Mouse (Mus musculus): ENCODE results near the gene Gm26602. TPM values are rescaled to one million over a fixed set of nuclear protein-coding genes. Genes with fewer than 3 reads are reported as not detected.

Gene Gm26602
- polyA plus RNA-seq (2012) = 2.1 TPM in 1 of 2 replicates, not detected in the other

DNA sequence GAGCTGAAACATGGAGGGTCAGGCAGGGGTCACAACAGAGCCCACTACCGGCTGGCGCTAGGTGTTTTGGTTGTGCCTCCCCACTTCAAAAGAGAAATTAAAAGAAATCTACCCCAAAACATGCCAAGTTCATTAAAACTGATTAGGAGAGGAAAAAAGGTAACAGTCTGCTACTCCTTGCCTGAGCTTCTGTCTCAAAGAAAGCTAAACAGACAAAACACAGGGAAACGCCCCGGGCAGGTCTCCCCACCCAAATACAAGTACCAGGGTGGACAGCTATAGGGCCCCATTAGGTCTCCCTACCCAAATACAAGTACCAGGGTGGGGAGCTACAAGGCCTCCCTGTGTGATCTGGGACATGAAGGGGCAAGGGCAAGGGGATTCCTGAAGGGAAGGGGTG, at the start of gene Gm26602:
TSS of gene Gm26602 (plus strand) at position 301 of the 400 bp plus-strand sequence.

DNA sequence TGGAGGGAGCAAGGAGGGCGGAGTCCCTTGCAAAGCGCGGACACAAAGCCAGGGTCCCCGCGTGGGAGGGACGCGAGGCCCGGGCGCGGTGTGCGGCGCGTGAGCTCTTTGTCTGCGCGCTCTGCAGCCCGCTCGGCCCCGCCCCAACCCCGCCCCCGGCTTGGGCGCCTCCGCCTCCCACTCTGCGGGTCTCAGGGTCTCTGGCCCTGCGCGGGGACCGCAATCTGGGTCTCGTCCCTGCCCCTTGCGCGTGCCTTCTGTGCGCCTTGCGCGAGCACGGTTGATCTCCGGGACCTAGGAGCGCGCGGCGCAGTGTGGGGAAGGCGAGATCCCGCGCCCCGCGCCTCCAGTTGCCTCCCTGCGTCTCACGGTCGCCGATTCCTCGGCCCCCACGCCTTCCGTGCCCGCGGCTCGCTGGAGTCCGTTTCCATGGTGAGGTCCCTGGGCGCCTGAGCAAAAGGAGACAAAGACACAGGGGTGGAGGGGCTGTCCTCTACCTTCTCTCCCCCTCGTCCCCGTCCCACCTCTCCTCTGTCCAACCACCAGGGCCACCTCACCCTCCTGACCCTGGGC, 36.3 kb upstream of the Gm26602 start, which contains the start of the genes Prtn3 and Plppr3:
TSS of gene Prtn3 (plus strand) at position 187 of the 573 bp plus-strand sequence.
TSS of gene Plppr3 (minus strand) at position 345 of the 573 bp plus-strand sequence.

GRCm38 (mm10) chr10:79886054-79886453, 24.6 kb upstream of the Gm26602 start, which contains the start of gene Elane:
Gene Elane, plus strand, starts transcription at chr10:79886247.

GRCm38 (mm10) chr10:79890670-79891069, 20.0 kb upstream of the Gm26602 start, which contains the start of gene Cfd:
Gene Cfd, plus strand, starts transcription at chr10:79890853.

DNA sequence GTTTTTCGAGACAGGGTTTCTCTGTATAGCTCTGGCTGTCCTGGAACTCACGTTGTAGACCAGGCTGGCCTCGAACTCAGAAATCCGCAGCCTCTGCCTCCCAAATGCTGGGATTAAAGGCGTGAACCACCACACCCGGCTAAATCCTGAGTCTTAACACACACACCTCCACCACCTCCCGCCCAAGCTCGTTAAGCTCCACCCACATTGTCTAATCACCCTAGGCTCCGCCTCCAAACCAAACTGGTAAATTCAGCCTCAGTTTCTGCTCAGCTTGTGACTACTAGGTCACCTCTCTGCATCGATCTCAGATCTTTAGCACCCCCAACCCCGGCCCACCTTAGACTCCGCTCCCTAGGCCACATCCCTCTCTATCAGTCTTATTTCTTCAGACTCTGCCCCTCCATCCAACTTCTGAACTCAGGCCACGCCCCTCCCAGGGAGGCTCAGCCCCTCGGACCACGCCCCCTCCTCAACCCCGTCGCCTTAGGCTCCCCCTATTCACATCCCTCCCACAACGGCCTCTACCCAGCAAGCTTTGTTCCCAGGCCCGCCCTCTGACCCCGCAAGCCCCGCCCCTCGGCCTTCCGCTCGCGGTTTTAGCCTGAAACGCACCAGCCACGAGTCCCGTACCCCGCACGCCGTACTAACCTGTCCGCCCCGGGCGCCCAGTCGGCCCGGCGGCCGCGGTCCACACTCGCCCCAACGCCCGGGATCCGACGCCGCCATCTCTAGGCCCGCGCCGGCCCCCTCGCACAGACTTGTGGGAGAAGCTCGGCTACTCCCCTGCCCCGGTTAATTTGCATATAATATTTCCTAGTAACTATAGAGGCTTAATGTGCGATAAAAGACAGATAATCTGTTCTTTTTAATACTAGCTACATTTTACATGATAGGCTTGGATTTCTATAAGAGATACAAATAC, 2.2 kb upstream of the Gm26602 start, which contains the start of gene Med16:
TSS of gene Med16 (minus strand) at position 757 of the 925 bp plus-strand sequence.

DNA sequence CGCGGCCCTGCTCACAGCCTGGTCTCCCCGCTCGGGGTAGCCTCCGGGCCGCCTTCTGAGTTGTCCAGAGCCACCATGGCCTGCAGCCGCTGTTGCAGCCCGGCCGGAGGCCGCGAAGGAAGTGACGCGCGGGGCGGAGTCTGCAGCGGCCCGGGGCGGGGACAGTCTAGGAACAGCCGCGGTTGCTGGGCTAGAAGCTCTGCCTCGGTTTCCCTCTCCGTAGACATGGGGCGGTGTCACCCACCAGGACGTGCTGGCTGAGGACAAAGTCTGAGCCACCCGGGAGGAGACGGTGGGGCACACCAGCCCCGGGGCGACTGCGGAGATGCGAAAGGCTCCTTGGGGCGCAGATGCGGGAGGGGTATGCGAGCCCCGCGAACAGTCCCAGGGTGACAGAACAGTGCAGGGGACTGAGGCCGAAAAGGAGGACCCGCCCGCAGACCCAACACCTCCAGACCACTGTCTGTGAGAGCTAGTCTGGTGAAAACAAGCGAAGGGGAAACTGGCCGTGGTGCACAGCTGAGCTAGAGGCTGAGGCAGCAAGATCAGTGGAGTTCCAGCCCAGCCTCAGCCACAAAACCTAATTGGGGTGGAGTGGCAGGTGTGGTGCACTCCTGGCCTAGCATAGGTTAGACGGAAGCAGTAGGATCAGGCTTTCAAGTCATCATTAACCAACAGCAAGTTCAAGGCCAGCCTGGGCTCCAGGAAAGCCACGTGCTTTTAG, 6.3 kb downstream of the Gm26602 start, which contains the start of gene Kiss1r:
TSS of gene Kiss1r (plus strand) at position 164 of the 724 bp plus-strand sequence.

GRCm38 (mm10) chr10:79920958-79921535, 10.4 kb downstream of the Gm26602 start, which contains the start of gene R3hdm4:
Gene R3hdm4, minus strand, starts transcription at chr10:79921208.

DNA sequence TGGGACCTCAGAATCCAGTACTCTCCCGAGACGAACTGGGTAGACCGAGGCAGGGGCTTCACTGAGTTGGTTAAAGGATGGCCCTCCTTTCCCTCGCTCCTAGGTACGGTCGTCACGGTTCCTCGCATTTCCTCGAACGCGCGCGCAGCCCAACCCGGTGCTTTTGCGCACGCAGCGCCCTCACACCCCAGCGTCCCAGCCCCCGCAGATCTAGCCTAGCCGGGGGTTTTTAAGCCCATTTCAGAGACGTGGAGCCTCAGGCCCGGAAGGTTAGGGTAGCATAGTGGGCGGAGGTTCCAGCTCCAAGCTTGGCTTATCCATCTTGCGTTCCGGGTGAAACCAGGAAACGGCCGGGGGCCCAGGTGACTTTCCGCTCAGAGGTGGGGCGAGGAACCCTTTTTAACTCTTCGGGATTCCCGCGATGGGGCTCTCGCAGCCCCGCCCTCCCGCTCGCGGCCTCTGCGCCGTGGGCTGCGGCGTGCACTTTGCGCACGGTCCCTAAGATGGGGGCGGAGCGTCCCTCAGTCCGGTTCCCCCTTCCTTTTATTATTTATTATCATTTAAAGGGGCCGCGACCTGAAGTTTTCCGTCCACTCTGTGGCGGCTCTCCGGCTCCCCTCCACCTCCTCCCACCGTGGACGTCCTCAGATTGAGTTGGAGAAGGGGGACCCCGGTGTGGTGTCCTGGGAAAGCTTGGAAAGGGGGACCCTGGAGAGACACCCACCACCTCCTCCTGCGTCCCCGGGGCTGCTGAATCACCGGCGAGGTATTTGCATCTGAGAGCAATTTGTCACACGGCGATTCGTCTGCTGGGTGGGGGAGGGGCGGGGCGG, 16.1 kb downstream of the Gm26602 start, which contains the start of gene Arid3a:
TSS of gene Arid3a (plus strand) at position 553 of the 833 bp plus-strand sequence.

DNA sequence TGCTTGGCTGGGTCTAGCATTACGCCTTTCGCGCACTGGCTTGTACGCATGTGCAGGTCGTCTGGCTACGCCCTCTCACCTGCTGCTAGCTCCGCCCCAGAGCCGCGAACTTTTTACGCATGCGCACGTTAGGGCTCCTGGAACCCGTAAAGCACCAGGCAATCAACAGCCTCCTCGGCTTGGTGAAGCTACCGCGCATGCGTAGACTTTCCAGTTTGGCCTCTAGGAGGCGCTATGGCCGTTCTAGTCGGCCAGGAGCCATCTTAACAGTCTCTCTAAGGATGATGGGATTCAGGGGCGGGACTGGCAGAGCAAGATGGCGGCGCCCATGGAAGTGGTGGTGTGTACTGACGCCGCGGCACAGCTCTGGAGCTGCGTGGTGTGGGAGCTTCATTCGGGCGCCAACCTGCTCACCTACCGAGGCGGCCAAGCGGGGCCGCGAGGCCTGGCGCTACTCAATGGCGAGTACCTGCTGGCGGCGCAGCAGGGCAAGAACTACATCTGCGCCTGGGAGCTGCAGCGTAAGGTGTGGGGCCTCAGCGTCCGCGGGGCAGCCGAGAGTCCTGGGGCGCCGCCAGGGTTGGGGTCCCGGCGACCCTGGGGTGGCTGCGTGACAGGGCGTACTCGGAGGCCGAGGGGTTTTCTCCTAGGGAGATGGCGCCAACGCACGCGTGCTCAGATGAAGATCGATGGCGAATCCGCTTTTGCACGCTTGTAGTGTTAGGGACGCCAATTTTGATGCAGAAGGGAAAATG, 49.4 kb downstream of the Gm26602 start, which contains the start of gene Wdr18:
TSS of gene Wdr18 (plus strand) at position 306 of the 755 bp plus-strand sequence.

Other genes starting within 250 kb of the Gm26602 start
- 0.12 and 0.15 TPM in 2 replicates for gene Madcam1, start 246.3 kb upstream of the Gm26602 start, polyA plus RNA-seq (2012)
- 116 and 132 TPM in 2 replicates for gene Tpgs1, start 241.5 kb upstream of the Gm26602 start, polyA plus RNA-seq (2012)
- 250 and 260 TPM in 2 replicates for gene Cdc34, start 228.7 kb upstream of the Gm26602 start, polyA plus RNA-seq (2012)
- gene Gzmm, start 221.8 kb upstream of the Gm26602 start, polyA plus RNA-seq (2012) = 1.2 and 1.3 TPM in 2 replicates
- gene Bsg, start 206.4 kb upstream of the Gm26602 start, polyA plus RNA-seq (2012) = 829 and 893 TPM in 2 replicates
- gene Hcn2, start 194.2 kb upstream of the Gm26602 start, polyA plus RNA-seq (2012) = 1.00 and 1.2 TPM in 2 replicates
- gene Polrmt, start 164.3 kb upstream of the Gm26602 start, polyA plus RNA-seq (2012) = 34.1 and 38.0 TPM in 2 replicates
- not detected in 2 replicates for gene Fgf22, start 155.8 kb upstream of the Gm26602 start, polyA plus RNA-seq (2012)
- 324 and 356 TPM in 2 replicates for gene Rnf126, start 143.9 kb upstream of the Gm26602 start, polyA plus RNA-seq (2012)
- gene Fstl3, start 133.6 kb upstream of the Gm26602 start, polyA plus RNA-seq (2012) = 4.6 and 5.4 TPM in 2 replicates
- gene Prss57, start 119.9 kb upstream of the Gm26602 start, polyA plus RNA-seq (2012) = 34.9 and 51.7 TPM in 2 replicates
- gene Palm, start 117.3 kb upstream of the Gm26602 start, polyA plus RNA-seq (2012) = 290 and 348 TPM in 2 replicates
- 0.04 and 0.30 TPM in 2 replicates for gene Misp, start 89.9 kb upstream of the Gm26602 start, polyA plus RNA-seq (2012)
- gene Ptbp1, start 56.4 kb upstream of the Gm26602 start, polyA plus RNA-seq (2012) = 1,442 and 1,522 TPM in 2 replicates
- 5,178 and 10,445 TPM in 2 replicates for gene Prtn3, start 36.4 kb upstream of the Gm26602 start, polyA plus RNA-seq (2012)
- 288 and 339 TPM in 2 replicates for gene Plppr3, start 36.2 kb upstream of the Gm26602 start, polyA plus RNA-seq (2012)
- 4,000 and 7,851 TPM in 2 replicates for gene Elane, start 24.6 kb upstream of the Gm26602 start, polyA plus RNA-seq (2012)
- gene Cfd, start 20.0 kb upstream of the Gm26602 start, polyA plus RNA-seq (2012) = 0.94 and 1.3 TPM in 2 replicates
- 69.1 and 76.6 TPM in 2 replicates for gene Med16, start 1.9 kb upstream of the Gm26602 start, polyA plus RNA-seq (2012)
- 0.41 and 0.64 TPM in 2 replicates for gene Kiss1r, start 6.1 kb downstream of the Gm26602 start, polyA plus RNA-seq (2012)
- 230 and 265 TPM in 2 replicates for gene R3hdm4, start 10.4 kb downstream of the Gm26602 start, polyA plus RNA-seq (2012)
- 94.7 and 145 TPM in 2 replicates for gene Arid3a, start 16.2 kb downstream of the Gm26602 start, polyA plus RNA-seq (2012)
- gene Wdr18, start 49.3 kb downstream of the Gm26602 start, polyA plus RNA-seq (2012) = 54.4 and 61.7 TPM in 2 replicates
- 0.09 and 0.12 TPM in 2 replicates for gene Grin3b, start 59.9 kb downstream of the Gm26602 start, polyA plus RNA-seq (2012)
- gene Tmem259, start 73.5 kb downstream of the Gm26602 start, polyA plus RNA-seq (2012) = 378 and 414 TPM in 2 replicates
- 245 and 295 TPM in 2 replicates for gene Cnn2, start 77.7 kb downstream of the Gm26602 start, polyA plus RNA-seq (2012)
- 54.4 and 60.8 TPM in 2 replicates for gene Abca7, start 85.6 kb downstream of the Gm26602 start, polyA plus RNA-seq (2012)
- gene Arhgap45, start 105.8 kb downstream of the Gm26602 start, polyA plus RNA-seq (2012) = 397 and 427 TPM in 2 replicates
- gene Polr2e, start 128.9 kb downstream of the Gm26602 start, polyA plus RNA-seq (2012) = 217 and 273 TPM in 2 replicates
- gene Gpx4, start 136.3 kb downstream of the Gm26602 start, polyA plus RNA-seq (2012) = 1,103 and 1,136 TPM in 2 replicates
- gene Sbno2, start 194.7 kb downstream of the Gm26602 start, polyA plus RNA-seq (2012) = 77.6 and 78.0 TPM in 2 replicates
- gene Stk11, start 204.9 kb downstream of the Gm26602 start, polyA plus RNA-seq (2012) = 176 and 185 TPM in 2 replicates
- 1,245 and 1,266 TPM in 2 replicates for gene Atp5d, start 227.8 kb downstream of the Gm26602 start, polyA plus RNA-seq (2012)
- 32.3 and 53.4 TPM in 2 replicates for gene Cbarp, start 230.0 kb downstream of the Gm26602 start, polyA plus RNA-seq (2012)
- gene Midn, start 237.4 kb downstream of the Gm26602 start, polyA plus RNA-seq (2012) = 312 and 336 TPM in 2 replicates